Mouse (Mus musculus): ENCODE results near the gene Calr3. TPM values are rescaled to one million over a fixed set of nuclear protein-coding genes. Genes with fewer than 3 reads are reported as not detected.

Gene Calr3
- not detected for total RNA-seq (2023)

DNA sequence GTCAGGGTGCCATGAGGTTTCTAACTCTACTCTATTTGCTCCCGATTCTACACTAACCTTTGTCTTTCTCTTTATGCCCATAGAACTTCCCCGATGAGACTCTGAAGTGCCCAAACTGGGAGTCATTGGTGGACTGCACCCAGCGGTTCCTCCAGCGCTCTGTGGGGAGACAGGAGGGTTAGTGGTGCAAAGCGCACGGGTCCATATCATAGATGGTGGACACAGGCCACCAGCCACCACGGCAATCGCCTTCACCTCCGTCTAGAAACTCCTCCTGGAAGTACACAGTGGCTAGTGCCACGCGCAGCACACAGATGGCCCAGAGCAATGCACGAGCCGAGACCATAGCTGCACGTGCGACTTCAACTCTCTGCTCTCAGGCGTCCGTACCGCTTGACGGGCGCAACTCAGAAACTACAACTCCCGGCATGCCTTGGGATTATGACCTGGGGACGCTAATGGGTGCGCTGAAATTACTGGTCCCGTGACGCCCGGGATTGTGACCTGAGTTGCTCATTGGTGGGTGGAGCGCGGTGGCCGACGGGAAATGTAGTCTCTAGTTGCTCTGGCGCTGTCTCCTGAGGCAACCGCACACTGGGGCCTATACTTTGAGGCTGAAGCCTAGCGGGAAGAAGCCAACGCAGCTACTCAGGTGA is at the start of gene Calr3, which contains the start of gene 1700030K09Rik:
Gene Calr3, minus strand, starts transcription at position 533 of the 656 bp plus-strand sequence.
Gene 1700030K09Rik, plus strand, starts transcription at position 543 of the 656 bp plus-strand sequence.

DNA sequence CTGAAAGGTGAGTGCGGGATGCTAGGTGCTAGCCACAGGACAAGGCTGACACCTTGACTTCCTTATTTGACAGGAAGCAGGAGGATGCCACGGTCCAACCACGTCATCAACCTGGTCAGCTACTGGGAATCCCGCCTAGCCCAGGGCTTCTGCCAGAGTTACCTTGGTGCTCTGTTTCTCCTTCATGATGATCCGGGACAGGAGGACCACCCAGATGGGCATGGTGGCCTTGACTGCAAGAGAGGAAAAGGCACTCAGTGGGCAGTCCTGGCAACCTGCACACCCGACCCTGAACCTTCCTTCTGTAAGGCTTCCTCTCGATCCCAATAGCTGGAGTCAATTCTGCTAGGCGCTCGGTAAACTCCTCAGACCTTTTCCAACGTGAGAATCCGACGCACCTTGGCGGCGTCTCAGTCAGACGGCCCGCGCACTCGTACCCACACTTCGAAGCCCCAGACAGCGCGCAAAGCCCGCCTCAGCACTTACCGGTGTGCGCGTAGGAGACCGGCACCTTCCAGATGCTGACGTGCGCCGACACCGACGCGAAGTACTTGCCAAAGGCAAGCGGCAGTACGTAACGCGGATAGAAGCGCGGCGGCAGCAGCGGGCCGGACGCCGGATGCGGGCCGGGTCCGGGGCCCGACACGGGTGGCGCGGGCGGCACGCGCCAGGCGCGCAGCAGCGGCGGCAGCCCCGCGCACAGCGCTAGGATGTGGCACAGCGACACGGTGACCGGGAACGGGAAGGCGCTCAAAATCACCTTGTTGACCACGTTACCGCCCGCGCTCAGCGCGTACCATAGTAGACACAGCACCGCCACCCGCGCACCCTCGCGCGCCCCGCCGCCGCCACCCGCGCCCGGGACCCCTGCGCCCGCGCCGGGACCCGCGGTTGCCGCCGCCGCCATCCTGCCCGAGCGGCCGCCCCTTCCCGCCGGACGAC is 48.3 kb upstream of the Calr3 start, which contains the start of gene Slc35e1:
Gene Slc35e1, minus strand, starts transcription at position 935 of the 942 bp plus-strand sequence.

DNA sequence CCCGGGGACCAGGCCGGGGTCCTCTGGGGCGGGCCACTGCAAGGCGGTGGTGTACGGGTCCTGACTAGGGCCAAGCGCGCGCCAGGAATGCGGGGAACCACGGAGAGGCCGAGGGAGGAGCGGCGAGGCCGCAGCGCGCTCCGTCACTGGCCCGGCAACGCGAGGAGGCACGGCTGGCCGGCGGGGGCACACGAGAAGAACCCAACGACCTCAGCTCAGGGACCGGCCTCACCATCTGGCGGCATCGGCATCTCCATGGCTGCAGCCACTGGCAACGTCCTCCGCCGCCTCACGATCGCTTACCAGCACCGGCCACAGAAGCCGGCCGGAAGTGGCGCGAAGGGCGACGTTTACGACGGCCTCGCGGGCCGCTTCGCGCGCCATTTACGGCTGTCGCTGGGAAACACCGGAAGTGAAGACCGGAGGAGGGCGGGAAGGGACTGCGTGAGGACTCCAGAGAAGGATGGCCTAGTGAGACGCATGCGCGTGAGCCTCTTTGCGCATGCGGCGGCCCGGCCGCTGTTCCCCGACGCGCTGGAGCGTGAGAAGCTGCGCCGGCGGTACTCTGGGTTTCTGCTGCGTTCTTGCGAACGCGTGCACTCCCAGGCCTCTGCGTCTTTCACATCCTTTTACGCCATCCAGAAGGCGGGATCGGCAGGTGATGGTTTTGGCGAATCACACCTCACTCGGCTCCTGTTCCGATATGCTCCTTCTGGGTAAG is 31.3 kb upstream of the Calr3 start, which contains the start of gene Cherp:
Gene Cherp, minus strand, starts transcription at position 401 of the 721 bp plus-strand sequence.

DNA sequence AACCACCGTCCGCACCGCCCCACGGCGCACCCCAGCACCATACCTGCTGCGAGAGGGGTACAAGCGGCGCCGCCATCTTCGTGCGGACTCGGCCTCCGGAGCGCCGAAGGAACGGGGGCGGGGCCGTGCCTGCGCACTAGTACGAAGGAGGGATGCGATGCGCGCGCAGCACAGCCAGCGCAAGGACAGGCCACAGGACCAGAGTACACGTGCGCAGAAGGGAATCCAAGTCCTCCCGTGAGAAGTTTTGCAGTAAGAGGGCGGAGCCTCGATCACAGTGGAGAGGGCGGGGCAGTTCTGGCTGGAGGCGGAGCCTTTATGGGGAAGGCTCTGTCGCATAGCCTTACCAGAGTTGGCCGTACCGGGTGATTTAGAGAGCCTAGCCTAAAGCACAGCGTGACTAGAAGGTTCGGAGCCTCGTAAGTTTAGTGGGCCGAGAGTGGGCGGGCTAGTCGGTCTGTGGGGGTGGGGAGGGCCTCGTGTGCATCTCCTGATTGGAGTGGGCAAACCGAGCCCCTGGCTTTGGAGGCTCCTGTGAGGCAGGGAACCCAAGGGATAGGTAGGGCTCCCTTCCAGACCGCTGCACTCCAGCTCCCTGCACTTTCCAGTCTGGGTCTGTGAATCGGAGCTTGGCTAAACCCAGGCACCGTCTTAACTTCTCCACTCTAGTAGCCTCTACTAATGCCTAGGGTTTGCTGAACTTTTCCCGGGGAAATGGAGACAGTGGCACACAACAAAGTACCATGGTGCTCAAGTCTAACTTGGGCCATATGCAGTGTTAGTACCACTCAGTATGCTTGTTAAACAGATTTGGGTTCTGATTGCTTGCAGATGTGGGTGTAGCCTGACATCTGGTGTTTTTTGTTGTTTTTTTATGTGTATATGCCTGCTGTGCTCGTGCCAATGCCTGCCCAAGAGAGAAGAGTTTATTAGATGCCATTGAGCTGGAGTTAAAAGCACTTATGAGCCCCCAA is 22.0 kb downstream of the Calr3 start, which contains the start of gene Eps15l1:
Gene Eps15l1, minus strand, starts transcription at position 99 of the 974 bp plus-strand sequence.

Other genes with a start within 250 kb of the Calr3 start
- 1.2 TPM for gene Cib3, start 231.0 kb downstream of the Calr3 start, total RNA-seq (2023)
- gene Gm11034, start 230.2 kb downstream of the Calr3 start, total RNA-seq (2023), result not detected
- gene Fam32a, start 224.1 kb downstream of the Calr3 start, total RNA-seq (2023), result 61.6 TPM
- 114 TPM for gene Ap1m1, start 203.9 kb downstream of the Calr3 start, total RNA-seq (2023)
- 8.9 TPM for gene Gm10282, start 138.6 kb downstream of the Calr3 start, total RNA-seq (2023)
- 1,951 TPM for gene Klf2, start 124.8 kb downstream of the Calr3 start, total RNA-seq (2023)
- gene Eps15l1, start 22.4 kb downstream of the Calr3 start, total RNA-seq (2023), result 100 TPM
- gene 1700030K09Rik, start within 50 bp of the Calr3 start, total RNA-seq (2023), result 3.5 TPM
- 90.7 TPM for gene Cherp, start 31.4 kb upstream of the Calr3 start, total RNA-seq (2023)
- 61.8 TPM for gene Slc35e1, start 48.7 kb upstream of the Calr3 start, total RNA-seq (2023)
- gene Med26, start 104.4 kb upstream of the Calr3 start, total RNA-seq (2023), result 19.0 TPM
- 131 TPM for gene Smim7, start 127.2 kb upstream of the Calr3 start, total RNA-seq (2023)
- 2.2 TPM for gene Tmem38a, start 128.2 kb upstream of the Calr3 start, total RNA-seq (2023)
- gene Nwd1, start 202.8 kb upstream of the Calr3 start, total RNA-seq (2023), result not detected